Mouse (Mus musculus) forebrain, postnatal 0 days (tissue): Measurements from ENCODE around the gene Nat9. TPM values are rescaled to one million over a fixed set of nuclear protein-coding genes. Genes with fewer than 3 reads are reported as not detected.
A peak's percentile ranks its signal among the peaks of the same experiment; 100 is the strongest.

Source experiments
- ATAC-seq: fragments of 200-750 bp; cut with Nextera tagmentation; 2 replicates; pipeline ENCODE4 v1.8.0; 2017; ENCODE audit warnings: mild to moderate bottlenecking, moderate library complexity
- DNase-seq: peaks from one replicate; pipeline ENCODE4 v3.0.0-alpha.2; 2015
- H3K27ac ChIP-seq: fragments of 300-500 bp; sonication (generic); 2 replicates; pipeline ENCODE4 v1.5.1; 2014; ENCODE audit warnings: low read depth, mild to moderate bottlenecking, antibody characterized with exemption, low read length, moderate library complexity, mixed read lengths
- H3K27me3 ChIP-seq: fragments of 300-500 bp; sonication (generic); 2 replicates; pipeline ENCODE4 v1.6.1; 2014; ENCODE audit warnings: mild to moderate bottlenecking, low read length, mixed read lengths; ENCODE audit not compliant: insufficient read depth
- H3K36me3 ChIP-seq: fragments of 300-500 bp; sonication (generic); 2 replicates; pipeline ENCODE4 v1.6.1; 2014; ENCODE audit warnings: mild to moderate bottlenecking, moderate library complexity; ENCODE audit not compliant: insufficient read depth
- H3K4me1 ChIP-seq: fragments of 300-500 bp; sonication (generic); 2 replicates; pipeline ENCODE4 v1.6.1; 2014; ENCODE audit warnings: antibody characterized with exemption; ENCODE audit not compliant: insufficient read depth
- H3K4me2 ChIP-seq: fragments of 300-500 bp; sonication (generic); 2 replicates; pipeline ENCODE4 v1.6.1; 2014; ENCODE audit warnings: low read depth, mild to moderate bottlenecking, moderate library complexity
- H3K4me3 ChIP-seq: fragments of 300-500 bp; sonication (generic); 2 replicates; pipeline ENCODE4 v1.5.1; 2014; ENCODE audit warnings: low read depth, low read length, mixed read lengths
- H3K9ac ChIP-seq: fragments of 300-500 bp; sonication (generic); 2 replicates; pipeline ENCODE4 v1.6.1; 2014; ENCODE audit warnings: mild to moderate bottlenecking
- H3K9me3 ChIP-seq: fragments of 300-500 bp; sonication (generic); 2 replicates; pipeline ENCODE4 v1.6.1; 2016; ENCODE audit warnings: low read length
- CTCF ChIP-seq: sonication (generic); IDR thresholded peaks from 2 replicates; pipeline ENCODE4 v1.5.1; 2016; ENCODE audit warnings: antibody characterized with exemption, control low read depth, low read depth
- WGBS: fragments of 180-500 bp; shearing (Covaris S2); extraction: QIAGEN DNeasy Blood & Tissue Kit; methylation state at CpG from one replicate; pipeline ENCODE4 v1.1.7; 2014; 5-methylcytosine and 5-hydroxymethylcytosine counted together
- polyA plus RNA-seq: library from polyadenylated mRNA; unstranded; fragments of >200 nt; fragmentation: Nextera tagmentation; extraction: Ambion mirVana; gene quantifications from 2 replicates; pipeline ENCODE4 v1.2.1, GENCODE M21; 2015
- total RNA-seq: library from RNA; depleted of rRNA; stranded (reverse); fragments of >200 nt; gene quantifications from 2 replicates; pipeline ENCODE4 v1.2.3, GENCODE M21; 2014

Gene Nat9
- total and polyA plus RNA-seq, 2 experiments from 2014 or later: 18.6 to 19.2 TPM

DNA sequence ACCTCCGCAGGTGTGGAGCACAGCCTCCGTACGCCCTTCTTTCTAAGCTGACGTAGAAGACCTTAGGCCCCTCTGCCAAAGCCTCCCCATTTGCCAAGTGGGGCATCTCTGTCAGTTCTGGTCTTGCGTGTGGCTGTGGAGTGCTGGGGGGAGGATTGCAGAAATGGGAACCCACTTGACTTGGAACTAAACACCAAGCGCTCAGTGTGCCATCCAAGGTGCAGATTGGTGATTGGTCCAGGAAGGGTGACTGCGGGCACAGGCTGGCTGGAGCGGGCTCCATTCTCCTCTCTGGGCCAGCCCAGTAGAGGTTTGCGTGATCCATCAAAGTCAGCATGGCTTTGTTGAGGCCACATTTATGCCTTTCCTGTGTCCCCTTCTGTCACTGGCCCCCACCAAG lies 15.1 kb upstream of the Nat9 start:
- DNase-seq (no peak), ATAC-seq (no peak; the same call in 1 of the 2 replicates)
- WGBS: 95% methylated on average over 9 of the region's 9 CpGs
- Histone ChIP-seq H3K27ac (no peak overlapping the region), H3K4me1 (no peaks in the 10 kb centered on the region), H3K9ac (no peak overlapping the region), H3K4me3 (no peak overlapping the region), H3K27me3 (no peaks in the 10 kb centered on the region), H3K4me2 (no peak overlapping the region), H3K36me3 (peaks cover 38% of the 10 kb centered on the region), H3K9me3 (no peaks in the 10 kb centered on the region)
- no peak for TF ChIP-seq CTCF

DNA sequence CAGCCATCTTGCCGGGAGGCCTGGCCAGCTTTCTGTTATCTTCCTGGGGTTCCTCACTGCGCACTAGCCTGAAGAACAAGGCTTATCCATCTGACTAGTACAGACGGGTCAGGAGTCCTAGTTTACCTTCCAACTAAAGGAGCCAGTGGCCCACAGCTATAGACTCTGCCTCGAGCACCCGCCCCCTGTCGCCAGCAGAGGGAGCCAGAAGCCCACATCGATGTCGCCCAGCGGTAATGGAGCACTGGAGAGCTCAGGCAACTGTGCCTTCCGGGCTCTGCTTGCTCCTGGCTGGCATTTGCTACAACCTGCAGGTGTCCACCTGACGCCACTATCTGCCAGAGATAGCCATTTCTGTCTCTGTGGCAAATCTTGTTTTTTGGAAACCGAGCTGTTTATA lies 14.7 kb upstream of the Nat9 start:
- peak; percentile 94 for ATAC-seq
- H3K36me3 ChIP-seq: peaks cover 38% of the 10 kb centered on the region
- peak; percentile 90 for DNase-seq
- H3K27me3 ChIP-seq: no peaks in the 10 kb centered on the region
- peak; percentile 98 for TF ChIP-seq CTCF
- H3K4me2 ChIP-seq: no peak overlapping the region
- no peak overlapping the region for H3K4me3 ChIP-seq
- no peaks in the 10 kb centered on the region for H3K9me3 ChIP-seq
- 15% methylated on average over 12 of the region's 12 CpGs for WGBS
- H3K4me1 ChIP-seq: no peaks in the 10 kb centered on the region
- no peak overlapping the region for H3K9ac ChIP-seq
- no peak overlapping the region for H3K27ac ChIP-seq

DNA sequence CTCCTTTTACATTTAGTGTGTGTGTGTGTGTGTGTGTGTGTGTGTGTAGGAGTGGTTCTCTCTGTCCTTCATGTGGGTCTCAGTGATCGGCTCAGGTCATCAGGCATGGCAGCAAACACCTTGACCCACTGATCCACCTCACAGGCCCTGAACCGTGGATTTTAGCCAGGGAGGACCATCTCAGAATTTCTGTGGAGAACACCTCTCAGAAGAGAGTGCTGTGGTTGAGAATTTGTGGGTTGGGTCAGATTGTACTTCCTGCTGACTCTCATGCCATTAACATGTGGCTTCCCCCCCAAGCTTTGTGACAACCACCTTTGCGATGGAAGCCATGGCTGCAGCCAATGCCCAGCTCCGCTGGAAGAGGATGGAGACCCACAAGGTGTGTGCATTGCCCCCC lies 12.9 kb upstream of the Nat9 start:
- DNase-seq (no peak), ATAC-seq (no peak)
- no peak overlapping the region for H3K4me3 ChIP-seq
- H3K9me3 ChIP-seq: no peaks in the 10 kb centered on the region
- H3K4me2 ChIP-seq: no peak overlapping the region
- no peak for TF ChIP-seq CTCF
- no peaks in the 10 kb centered on the region for H3K27me3 ChIP-seq
- H3K4me1 ChIP-seq: no peaks in the 10 kb centered on the region
- H3K9ac ChIP-seq: no peak overlapping the region
- H3K27ac ChIP-seq: no peak overlapping the region
- WGBS: 94% methylated on average over 4 of the region's 4 CpGs
- H3K36me3 ChIP-seq: peaks cover 30% of the 10 kb centered on the region

DNA sequence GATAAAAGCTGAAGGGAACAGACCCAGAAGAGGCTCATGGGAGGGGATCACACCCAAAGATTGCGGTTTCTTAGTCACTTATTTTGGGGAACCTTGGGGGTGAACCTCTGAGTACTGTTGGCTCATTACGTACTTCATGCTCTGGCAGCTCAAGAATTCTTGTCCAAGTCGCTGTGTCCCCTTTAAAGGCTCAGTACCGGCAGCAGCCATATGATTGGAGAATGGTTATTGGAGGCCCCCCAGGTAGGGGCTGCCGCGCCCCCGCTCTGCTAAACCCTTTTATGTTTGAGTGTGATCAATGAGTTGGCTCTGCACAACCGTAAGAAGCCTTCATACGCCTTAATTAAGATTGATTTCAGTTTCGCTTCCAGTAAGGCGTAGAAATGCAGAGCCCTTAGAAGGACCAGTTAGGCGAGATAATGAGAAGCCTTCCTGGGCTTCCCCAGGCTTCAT lies 11.3 kb upstream of the Nat9 start:
- ATAC-seq (no peak), DNase-seq (no peak)
- Histone ChIP-seq H3K9me3 (no peaks in the 10 kb centered on the region), H3K4me3 (no peak overlapping the region), H3K9ac (no peak overlapping the region), H3K4me1 (no peaks in the 10 kb centered on the region), H3K36me3 (peaks cover 25% of the 10 kb centered on the region), H3K27ac (no peak overlapping the region), H3K4me2 (no peak overlapping the region), H3K27me3 (no peaks in the 10 kb centered on the region)
- WGBS: 61% methylated on average over 12 of the region's 12 CpGs
- TF ChIP-seq CTCF: no peak

DNA sequence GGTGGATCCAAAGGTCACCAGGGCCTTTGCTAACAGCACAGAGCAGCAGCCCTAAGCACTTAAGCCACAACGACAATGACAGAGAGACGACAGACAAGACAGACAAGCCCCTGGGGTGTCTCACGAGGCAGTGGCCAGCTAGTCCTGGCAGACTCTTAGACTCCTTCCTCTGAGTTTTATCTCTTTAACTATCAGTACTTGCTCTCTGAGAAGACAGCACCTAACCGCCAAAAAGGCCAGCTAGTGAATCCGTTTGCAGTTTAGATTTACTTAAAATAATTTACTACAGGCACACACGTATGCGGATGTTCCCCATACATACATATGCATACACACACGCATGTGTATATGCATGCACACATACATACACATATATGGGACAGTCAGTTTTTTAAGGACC lies 9.9 kb upstream of the Nat9 start:
- H3K27ac ChIP-seq: no peak overlapping the region
- H3K27me3 ChIP-seq: no peaks in the 10 kb centered on the region
- no peak overlapping the region for H3K4me2 ChIP-seq
- DNase-seq: no peak
- H3K9me3 ChIP-seq: no peaks in the 10 kb centered on the region
- 86% methylated on average over 8 of the region's 8 CpGs for WGBS
- H3K36me3 ChIP-seq: peaks cover 25% of the 10 kb centered on the region
- no peak for ATAC-seq
- no peak overlapping the region for H3K9ac ChIP-seq
- H3K4me3 ChIP-seq: no peak overlapping the region
- H3K4me1 ChIP-seq: no peaks in the 10 kb centered on the region
- TF ChIP-seq CTCF: no peak

DNA sequence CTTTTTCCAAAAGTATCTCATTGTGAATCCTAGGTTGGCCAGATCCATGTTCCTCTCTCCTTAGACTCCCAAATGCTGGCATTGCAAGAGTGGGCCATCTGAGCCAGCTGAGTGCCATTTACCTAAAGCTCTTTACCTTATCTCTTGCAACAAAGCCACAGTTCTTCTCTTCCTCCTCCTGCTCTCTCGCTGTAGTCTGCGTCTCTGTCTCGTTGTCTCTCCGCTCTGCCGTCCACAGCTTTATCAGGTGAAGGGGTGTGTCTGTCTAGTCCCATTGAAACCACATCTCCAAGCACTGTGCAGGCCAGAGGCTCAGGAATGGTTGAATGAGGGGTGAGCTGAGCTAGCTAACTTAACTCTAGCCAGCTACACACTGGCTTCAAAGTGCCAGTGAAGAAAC lies 8.3 kb upstream of the Nat9 start:
- Histone ChIP-seq H3K4me1 (no peaks in the 10 kb centered on the region), H3K9ac (no peak overlapping the region), H3K9me3 (no peaks in the 10 kb centered on the region), H3K27ac (no peak overlapping the region), H3K36me3 (peaks cover 17% of the 10 kb centered on the region), H3K4me3 (no peak overlapping the region), H3K4me2 (no peak overlapping the region), H3K27me3 (no peaks in the 10 kb centered on the region)
- 90% methylated on average over 5 of the region's 5 CpGs for WGBS
- ATAC-seq (no peak), DNase-seq (no peak)
- TF ChIP-seq CTCF: no peak

DNA sequence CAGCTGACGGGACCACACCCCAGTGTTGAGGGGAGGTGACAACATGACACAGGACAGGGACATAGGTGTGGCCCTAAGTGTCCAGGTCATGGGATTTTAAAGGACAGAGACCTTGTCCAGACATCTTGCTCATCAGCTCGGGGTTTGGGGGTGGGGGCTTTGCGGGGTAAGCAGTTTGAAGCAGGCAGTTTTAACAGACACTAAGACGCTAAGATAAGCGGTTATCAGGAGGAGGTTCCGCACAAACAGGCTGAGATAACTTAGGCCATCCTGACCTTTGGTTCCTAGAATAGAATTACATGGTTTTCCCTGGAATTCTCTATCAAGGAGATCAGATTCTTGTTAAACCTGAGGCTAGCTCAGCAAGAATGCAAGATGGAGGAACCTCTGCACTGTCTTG lies 7.0 kb upstream of the Nat9 start:
- Histone ChIP-seq H3K36me3 (peaks cover 12% of the 10 kb centered on the region), H3K27me3 (no peaks in the 10 kb centered on the region), H3K4me3 (no peak overlapping the region), H3K27ac (no peak overlapping the region), H3K9ac (no peak overlapping the region), H3K9me3 (no peaks in the 10 kb centered on the region), H3K4me2 (no peak overlapping the region), H3K4me1 (no peaks in the 10 kb centered on the region)
- ATAC-seq (no peak), DNase-seq (no peak)
- TF ChIP-seq CTCF: no peak
- WGBS: 91% methylated on average over 6 of the region's 6 CpGs

DNA sequence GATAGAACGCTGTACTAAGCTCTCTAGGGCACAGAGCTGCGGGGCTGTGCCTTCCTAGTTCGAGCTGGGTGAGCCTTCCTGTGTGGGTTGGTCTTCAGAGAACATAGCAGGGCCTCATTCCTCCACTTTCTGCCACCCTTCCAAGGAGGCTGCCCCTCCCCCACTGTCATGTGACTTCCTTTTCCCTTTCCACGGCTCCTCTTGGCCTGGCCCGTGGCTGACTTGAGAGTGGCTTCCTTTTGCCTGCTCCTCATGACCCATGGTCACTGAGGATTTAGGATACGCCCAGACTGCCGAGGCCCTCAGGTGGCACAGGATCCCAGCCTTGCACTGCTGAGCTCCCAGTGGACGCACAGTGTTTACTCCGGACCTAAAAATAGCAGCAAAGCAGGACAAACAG lies 4.5 kb upstream of the Nat9 start:
- Histone ChIP-seq H3K4me1 (no peaks in the 10 kb centered on the region), H3K9me3 (no peaks in the 10 kb centered on the region), H3K27me3 (no peaks in the 10 kb centered on the region), H3K4me2 (no peak overlapping the region), H3K9ac (no peak overlapping the region), H3K36me3 (peaks cover 12% of the 10 kb centered on the region), H3K27ac (no peak overlapping the region), H3K4me3 (no peak overlapping the region)
- DNase-seq (no peak), ATAC-seq (no peak)
- 83% methylated on average over 9 of the region's 9 CpGs for WGBS
- TF ChIP-seq CTCF: no peak
